Mouse (Mus musculus) adrenal gland, postnatal 14 days (tissue): ENCODE results near the gene Sbds. TPM values are rescaled to one million over a fixed set of nuclear protein-coding genes. Genes with fewer than 3 reads are reported as not detected.
"Not testable (repeated sequence)": the region's sequence is repeated elsewhere in the genome, so short reads cannot be mapped to it uniquely, and the experiment has no call there.

ENCODE experiments used
- DNase-seq: peaks from one replicate; pipeline ENCODE4 v3.0.0; 2021; ENCODE audit warnings: mixed read lengths
- total RNA-seq: library from RNA; stranded (reverse); gene quantifications from 2 replicates; pipeline ENCODE4 v1.2.3, GENCODE M21; 2021

The Sbds gene
- total RNA-seq, 1 experiment from 2014 or later, result 77.1 TPM

DNA sequence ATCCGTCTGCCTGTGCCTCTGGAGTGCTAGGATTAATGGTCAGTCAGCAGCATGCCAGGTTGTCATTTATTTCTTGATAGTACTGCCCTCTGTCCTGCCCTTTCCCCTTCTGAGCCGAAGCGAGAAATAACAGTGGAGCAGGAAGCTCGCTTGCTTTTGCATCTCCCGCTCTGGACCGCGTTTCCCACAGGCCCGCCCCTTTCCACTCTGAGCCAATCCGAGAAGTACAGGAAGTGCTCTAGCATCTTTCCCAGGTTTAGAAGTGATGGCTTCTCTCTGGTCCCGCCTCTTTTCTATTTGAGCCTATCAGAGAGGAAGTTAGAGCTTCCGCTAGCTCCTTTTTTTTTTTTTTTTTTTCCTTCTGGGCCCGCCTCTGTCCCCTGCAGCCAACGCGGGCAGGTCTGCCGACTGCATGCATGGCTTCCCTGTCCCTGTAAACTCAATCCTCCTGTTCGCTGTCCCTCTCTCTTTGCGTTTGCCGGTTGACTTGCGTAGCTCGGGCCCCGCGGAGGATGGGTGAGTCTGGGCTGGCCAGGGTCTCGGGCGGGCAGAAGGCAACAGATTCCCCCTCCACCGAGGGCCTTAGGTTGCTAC, 1.4 kb upstream of the Sbds start:
- peak; percentile 96 for DNase-seq

- not testable (repeated sequence) for DNase-seq
Observed at GRCm38 (mm10) chr5:130255799-130256525, 632 bp upstream of the Sbds start.

DNA sequence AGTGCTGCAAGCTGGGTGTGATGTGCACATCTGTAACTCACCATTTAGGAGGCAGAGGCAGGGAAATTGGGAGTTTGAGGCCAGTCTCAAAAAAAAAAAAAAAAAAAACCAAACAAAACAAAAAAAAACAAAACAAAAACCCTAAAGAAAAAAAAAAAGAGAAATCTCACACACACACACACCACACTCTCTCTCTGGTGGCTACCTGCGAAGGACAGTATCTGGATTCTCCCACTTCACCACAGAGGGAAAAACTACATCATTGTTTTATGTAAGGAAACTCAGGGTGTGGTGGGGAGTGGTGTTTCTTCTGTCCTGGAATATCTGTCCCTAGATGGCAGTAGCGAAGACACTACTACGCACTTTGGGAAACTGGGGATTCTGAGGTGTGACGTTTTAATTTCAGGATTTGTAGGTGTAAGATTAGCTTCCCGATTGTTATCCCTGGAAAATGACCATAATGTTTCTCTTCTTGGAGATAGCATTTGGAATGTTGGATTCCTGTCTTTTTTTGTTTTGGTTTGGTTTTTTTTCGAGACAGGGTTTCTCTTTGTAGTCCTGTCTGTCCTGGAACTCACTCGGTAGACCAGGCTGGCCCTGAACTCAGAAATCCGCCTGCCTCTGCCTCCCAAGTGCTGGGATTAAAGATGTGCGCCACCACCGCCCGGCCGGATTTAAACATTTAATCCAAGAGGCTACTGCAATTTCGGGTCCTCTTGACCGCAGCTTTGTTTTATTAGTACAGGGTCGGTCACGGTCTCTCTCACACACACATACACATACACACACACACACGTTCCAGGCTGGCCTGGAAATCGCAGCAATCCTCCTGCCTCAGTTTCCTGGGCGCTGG, 940 bp downstream of the Sbds start:
- peak; percentile 35 for DNase-seq

DNA sequence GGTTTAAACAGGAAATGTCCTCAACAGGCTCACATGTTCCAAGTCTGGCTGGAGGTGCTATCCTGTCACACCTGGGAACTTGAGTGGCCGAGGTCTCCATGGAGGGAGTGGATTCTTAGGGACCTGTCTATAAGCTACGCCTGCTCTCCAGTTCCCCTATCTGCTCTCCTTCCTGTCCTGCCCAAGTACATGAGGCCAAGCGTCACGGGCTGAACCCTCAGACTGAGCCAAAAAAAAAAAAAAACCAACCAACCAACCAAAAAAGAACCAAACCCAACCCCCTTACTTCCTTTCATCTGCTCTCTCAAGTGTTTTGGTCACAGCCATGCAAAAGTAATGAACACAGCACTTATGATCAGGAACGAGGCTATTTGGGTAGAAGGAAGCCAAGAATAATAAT, 7.5 kb downstream of the Sbds start:
- DNase-seq, result no peak

DNA sequence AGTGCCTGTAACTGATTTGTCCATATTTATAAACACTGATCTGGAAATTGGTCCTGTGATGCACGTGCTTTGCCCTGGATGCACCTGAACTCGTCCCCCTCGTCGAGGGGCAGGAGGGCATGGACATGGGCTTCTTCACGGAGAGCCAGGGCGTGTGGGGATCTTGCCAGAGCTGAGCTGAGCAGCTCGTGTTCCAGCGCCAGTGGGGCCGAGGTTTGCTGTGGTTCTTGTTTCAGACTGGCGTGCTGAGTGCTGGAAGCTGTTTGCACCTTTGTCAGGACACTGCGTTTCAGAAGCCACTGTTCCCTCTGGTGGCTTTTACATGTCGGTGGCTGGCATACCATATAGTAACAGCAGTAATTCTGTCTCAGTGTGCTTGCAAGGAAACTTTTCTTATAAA, 13.9 kb downstream of the Sbds start:
- DNase-seq, result no peak

DNA sequence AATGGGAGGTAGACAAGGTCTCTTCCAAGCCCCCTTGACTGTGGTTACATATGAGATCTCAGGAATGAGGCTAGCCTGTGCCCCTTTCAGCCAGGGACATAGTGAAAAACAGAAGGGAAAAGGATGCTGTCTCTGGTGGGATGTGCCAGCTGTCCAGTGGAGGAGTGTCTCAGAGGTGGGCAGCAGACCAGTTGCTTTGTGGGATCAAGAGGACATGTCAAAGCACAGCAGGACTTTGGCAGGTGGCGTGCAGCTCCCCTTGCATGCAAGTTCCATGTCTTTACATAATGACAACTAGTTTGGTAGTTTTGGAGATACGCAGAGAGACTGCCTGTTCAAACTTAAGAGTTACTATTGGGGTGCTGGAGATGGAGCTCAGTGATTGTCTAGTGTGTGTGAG, 15.5 kb downstream of the Sbds start:
- DNase-seq, result no peak

- no peak for DNase-seq
Observed at GRCm38 (mm10) chr5:130239236-130239635, 16.1 kb downstream of the Sbds start.

- no peak for DNase-seq
Observed at GRCm38 (mm10) chr5:130236302-130236701, 19.0 kb downstream of the Sbds start.

GRCm38 (mm10) chr5:130228120-130228519, 27.2 kb downstream of the Sbds start:
- DNase-seq, result no peak

- DNase-seq, result no peak
Observed at GRCm38 (mm10) chr5:130226790-130227189, 28.5 kb downstream of the Sbds start.

- DNase-seq, result peak; percentile 96
Observed at GRCm38 (mm10) chr5:130222146-130223004, 33.0 kb downstream of the Sbds start.

DNA sequence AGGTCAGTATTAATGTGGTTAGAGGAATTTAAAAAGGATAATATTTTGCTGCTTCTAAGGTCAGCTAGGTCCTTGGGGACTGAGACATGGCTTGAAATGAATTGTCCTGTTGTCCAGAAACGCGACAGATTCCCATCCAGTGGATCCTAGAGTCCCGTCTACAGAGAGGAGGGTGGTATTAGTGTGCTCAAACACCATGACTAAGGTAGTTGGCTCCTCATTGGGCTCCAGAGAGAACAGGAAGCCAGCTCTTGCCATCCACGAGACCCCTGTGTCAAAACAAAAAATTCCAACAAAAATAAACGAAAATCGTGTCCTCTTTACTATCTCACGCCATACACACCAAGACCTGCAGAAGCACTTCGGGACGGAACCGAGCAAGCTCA, 33.6 kb downstream of the Sbds start:
- no peak for DNase-seq

- DNase-seq, result no peak
Observed at GRCm38 (mm10) chr5:130221316-130221715, 34.0 kb downstream of the Sbds start.

- DNase-seq, result no peak
Observed at GRCm38 (mm10) chr5:130218336-130218735, 37.0 kb downstream of the Sbds start.

DNA sequence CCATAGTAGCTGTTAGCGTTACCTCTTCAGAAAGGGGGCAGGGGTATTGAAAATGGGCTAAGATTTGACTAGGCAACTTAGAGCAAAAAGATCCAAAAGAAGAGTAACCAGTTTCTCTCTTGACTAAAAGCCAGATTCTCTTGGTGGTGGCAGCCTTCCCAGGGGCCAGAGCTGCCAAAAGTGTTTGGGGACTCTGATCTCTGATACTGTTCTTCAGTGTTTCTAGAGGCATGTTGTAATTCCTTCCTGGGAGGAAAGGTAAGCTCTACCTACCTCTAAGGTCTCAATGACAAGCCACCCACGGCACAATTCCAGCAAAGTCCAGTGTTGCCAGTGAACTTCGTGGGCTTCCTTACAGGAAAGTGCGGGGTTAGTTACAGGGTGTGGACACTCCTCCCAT, 37.9 kb downstream of the Sbds start:
- peak; percentile 15 for DNase-seq

GRCm38 (mm10) chr5:130216781-130217180, 38.5 kb downstream of the Sbds start, which contains the start of gene Tmem248:
Tmem248 (plus strand) TSS chr5:130217081.
- no peak for DNase-seq

GRCm38 (mm10) chr5:130212956-130213355, 42.4 kb downstream of the Sbds start:
- no peak for DNase-seq

- DNase-seq, result no peak
Observed at GRCm38 (mm10) chr5:130207299-130207698, 48.0 kb downstream of the Sbds start.

DNA sequence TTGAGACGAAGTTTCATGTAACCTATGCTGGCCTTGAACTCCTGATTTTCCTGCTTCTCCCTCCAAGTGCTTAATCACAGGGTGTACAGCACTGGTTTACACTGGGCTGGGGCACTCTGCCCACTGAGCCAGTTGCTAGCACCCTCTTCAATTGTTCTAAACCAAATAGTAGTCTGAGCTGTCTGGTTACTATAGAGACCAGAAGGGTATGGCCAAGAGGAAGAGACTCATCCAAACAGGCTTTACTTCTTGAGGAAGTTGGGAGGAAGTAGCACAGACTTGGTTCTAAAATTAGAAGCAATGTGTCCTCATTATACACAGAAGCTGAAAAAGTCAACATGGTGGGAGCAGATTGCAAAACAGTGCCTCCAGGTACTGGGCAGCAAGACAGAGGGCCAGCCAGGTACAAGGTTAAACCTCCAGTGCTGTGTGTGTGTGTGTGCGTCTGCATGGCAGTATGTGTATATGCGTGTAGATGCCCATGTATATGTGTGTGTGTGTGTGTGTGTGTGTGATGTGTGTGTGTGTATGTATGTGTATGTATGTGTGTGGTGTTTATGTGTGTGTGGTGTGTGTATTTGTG, 49.8 kb downstream of the Sbds start:
- DNase-seq, result no peak

- no peak for DNase-seq
Observed at GRCm38 (mm10) chr5:130204560-130204959, 50.8 kb downstream of the Sbds start.

DNA sequence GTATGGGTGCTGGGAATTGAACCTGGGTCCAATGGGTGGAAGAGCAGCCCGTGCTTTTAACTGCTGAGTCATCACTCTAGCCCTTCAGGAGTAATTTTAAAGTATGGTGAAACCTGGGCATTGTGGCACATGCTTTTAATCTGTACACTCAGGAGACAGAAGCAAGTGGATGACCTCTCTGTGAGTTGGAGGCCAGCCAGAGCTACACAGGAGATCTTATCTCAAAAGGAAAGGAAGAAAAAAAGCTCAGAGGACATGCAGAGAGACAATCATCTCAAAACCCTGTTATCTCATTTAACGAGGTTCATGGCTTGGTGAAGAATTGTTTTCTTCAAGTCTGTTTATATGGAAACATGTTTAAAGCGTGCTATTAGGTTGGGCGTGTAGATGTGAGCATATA, 51.4 kb downstream of the Sbds start:
- DNase-seq, result peak; percentile 35
